Mouse (Mus musculus) liver, adult 2 months (tissue): ENCODE measurements around the gene Thbs1. TPM values are rescaled to one million over a fixed set of nuclear protein-coding genes. Genes with fewer than 3 reads are reported as not detected.

Experiments
- DNase-seq: peaks from one replicate; pipeline ENCODE4 v3.0.0-alpha.2; 2011; ENCODE audit warnings: low read depth, low spot score; ENCODE audit errors: extremely low read depth
- H3K27ac ChIP-seq: fragments of 200-500 bp; replicated peaks from 2 replicates; pipeline ENCODE4 v1.5.1; 2012; ENCODE audit warnings: low read depth, mild to moderate bottlenecking, control low read depth, inconsistent platforms, low read length; ENCODE audit not compliant: insufficient read depth
- H3K27me3 ChIP-seq: fragments of 200-500 bp; 2 replicates; pipeline ENCODE4 v1.6.1; 2012; ENCODE audit warnings: mild to moderate bottlenecking, moderate library complexity, low read length, inconsistent platforms; ENCODE audit not compliant: control insufficient read depth, insufficient read depth
- H3K36me3 ChIP-seq: fragments of 200-500 bp; 2 replicates; pipeline ENCODE4 v1.6.1; 2012; ENCODE audit warnings: low read length, inconsistent platforms; ENCODE audit not compliant: control insufficient read depth, insufficient read depth
- H3K4me1 ChIP-seq: fragments of 200-500 bp; 2 replicates; pipeline ENCODE4 v1.6.1; 2011; ENCODE audit warnings: low read length; ENCODE audit not compliant: control insufficient read depth, insufficient read depth
- H3K4me3 ChIP-seq: fragments of 200-500 bp; 2 replicates; pipeline ENCODE4 v1.5.1; 2011; ENCODE audit warnings: low read depth, mild to moderate bottlenecking, control low read depth, low read length, moderate library complexity; ENCODE audit not compliant: insufficient read depth
- H3K79me2 ChIP-seq: fragments of 200-500 bp; 2 replicates; pipeline ENCODE4 v1.6.1; 2012; ENCODE audit warnings: inconsistent platforms, mild to moderate bottlenecking, low read length, moderate library complexity; ENCODE audit not compliant: control insufficient read depth, insufficient read depth
- H3K9ac ChIP-seq: fragments of 200-500 bp; 2 replicates; pipeline ENCODE4 v1.6.1; 2012; ENCODE audit warnings: low read depth, mild to moderate bottlenecking, control low read depth, inconsistent platforms, low read length
- CTCF ChIP-seq: fragments of 200-500 bp; IDR thresholded peaks from 2 replicates; pipeline ENCODE4 v1.5.1; 2011; ENCODE audit warnings: low read depth, low read length, control low read depth
- POLR2A ChIP-seq: fragments of 200-500 bp; IDR thresholded peaks from 2 replicates; pipeline ENCODE4 v1.6.1; 2011; ENCODE audit warnings: low read length, control low read depth; ENCODE audit not compliant: insufficient read depth; ENCODE audit errors: extremely low read depth
- WGBS: fragments of 180-500 bp; shearing (Covaris S2); methylation state at CpG from one replicate; pipeline ENCODE4 v1.1.7; 2018; 5-methylcytosine and 5-hydroxymethylcytosine counted together
- polyA plus RNA-seq: library from polyadenylated mRNA; depleted of rRNA; stranded (reverse); fragments of >200 nt; gene quantifications from 2 replicates; pipeline ENCODE4 v1.2.3, GENCODE M21; 2012
- total RNA-seq: library from RNA; depleted of rRNA; stranded (reverse); fragments of >200 nt; gene quantifications from 2 replicates; pipeline ENCODE4 v1.2.3, GENCODE M21; 2014

The Thbs1 gene
- total and polyA plus RNA-seq, 2 experiments: 0.37 to 0.55 TPM

DNA sequence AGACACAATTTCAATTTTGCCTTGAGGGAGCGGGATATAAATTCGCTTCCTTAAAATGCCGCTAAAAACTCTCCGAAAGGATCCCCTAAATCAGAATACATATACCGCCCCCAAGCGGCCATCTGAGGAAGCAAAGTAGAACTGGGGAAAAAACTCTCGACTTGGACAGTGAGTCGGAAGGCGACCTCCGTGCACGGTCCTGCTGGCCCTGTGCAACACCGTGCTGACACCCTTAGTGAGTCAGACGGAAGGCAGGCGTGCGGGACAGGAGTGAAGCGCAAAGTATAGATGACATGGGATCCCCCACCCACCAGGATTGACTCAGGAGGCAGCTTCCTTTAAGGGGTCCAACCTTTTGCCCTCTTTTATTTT is 574 bp upstream of the Thbs1 start:
- no peaks in the 10 kb centered on the region for H3K27me3 ChIP-seq
- H3K9ac ChIP-seq: peak overlapping the region; percentile 36; the same call in 1 of the 2 replicates
- WGBS: 2% methylated on average over 16 of the region's 16 CpGs
- peak overlapping the region; percentile 37; the same call in 1 of the 2 replicates for H3K4me3 ChIP-seq
- H3K27ac ChIP-seq: no peak overlapping the region
- peaks cover 2% of the 10 kb centered on the region; the same call in 1 of the 2 replicates for H3K4me1 ChIP-seq
- H3K36me3 ChIP-seq: no peaks in the 10 kb centered on the region
- peak; percentile 48 for DNase-seq
- peak; percentile 57 for TF ChIP-seq CTCF
- TF ChIP-seq POLR2A: no peak
- no peaks in the 10 kb centered on the region for H3K79me2 ChIP-seq

GRCm38 (mm10) chr2:118112438-118112837 is 762 bp downstream of the Thbs1 start:
- Histone ChIP-seq H3K27ac (no peak overlapping the region), H3K4me3 (no peak overlapping the region), H3K9ac (no peak overlapping the region), H3K4me1 (peaks cover 2% of the 10 kb centered on the region; the same call in 1 of the 2 replicates), H3K27me3 (no peaks in the 10 kb centered on the region), H3K79me2 (no peaks in the 10 kb centered on the region), H3K36me3 (no peaks in the 10 kb centered on the region)
- no peak for TF ChIP-seq POLR2A
- TF ChIP-seq CTCF: no peak
- DNase-seq: no peak
- 26% methylated on average over 5 of the region's 5 CpGs for WGBS

GRCm38 (mm10) chr2:118112846-118113479 is 1.3 kb downstream of the Thbs1 start:
- TF ChIP-seq POLR2A (no peak), CTCF (no peak)
- DNase-seq: no peak
- Histone ChIP-seq H3K36me3 (no peaks in the 10 kb centered on the region), H3K4me1 (peaks cover 2% of the 10 kb centered on the region; the same call in 1 of the 2 replicates), H3K27me3 (no peaks in the 10 kb centered on the region), H3K9ac (no peak overlapping the region), H3K4me3 (no peak overlapping the region), H3K79me2 (no peaks in the 10 kb centered on the region), H3K27ac (no peak overlapping the region)
- WGBS: 47% methylated on average over 21 of the region's 21 CpGs

GRCm38 (mm10) chr2:118113808-118114524 is 2.3 kb downstream of the Thbs1 start:
- no peak for DNase-seq
- H3K27me3 ChIP-seq: no peaks in the 10 kb centered on the region
- WGBS: 62% methylated on average over 8 of the region's 8 CpGs

GRCm38 (mm10) chr2:118114671-118115070 is 3.0 kb downstream of the Thbs1 start:
- no peaks in the 10 kb centered on the region for H3K27me3 ChIP-seq
- no peak overlapping the region for H3K9ac ChIP-seq
- H3K4me1 ChIP-seq: peaks cover 2% of the 10 kb centered on the region; the same call in 1 of the 2 replicates
- no peak overlapping the region for H3K4me3 ChIP-seq
- H3K27ac ChIP-seq: no peak overlapping the region
- no peak for DNase-seq
- H3K36me3 ChIP-seq: no peaks in the 10 kb centered on the region
- 88% methylated on average over 10 of the region's 10 CpGs for WGBS
- no peaks in the 10 kb centered on the region for H3K79me2 ChIP-seq
- TF ChIP-seq CTCF (no peak), POLR2A (no peak)

More at GRCm38 (mm10) chr2:118113808-118114524, 2.3 kb downstream of the Thbs1 start:
- no peaks in the 10 kb centered on the region for H3K79me2 ChIP-seq
- no peak overlapping the region for H3K9ac ChIP-seq
- no peak overlapping the region for H3K27ac ChIP-seq
- peaks cover 2% of the 10 kb centered on the region; the same call in 1 of the 2 replicates for H3K4me1 ChIP-seq
- no peaks in the 10 kb centered on the region for H3K36me3 ChIP-seq
- no peak for TF ChIP-seq POLR2A
- no peak for TF ChIP-seq CTCF
- no peak overlapping the region for H3K4me3 ChIP-seq

DNA sequence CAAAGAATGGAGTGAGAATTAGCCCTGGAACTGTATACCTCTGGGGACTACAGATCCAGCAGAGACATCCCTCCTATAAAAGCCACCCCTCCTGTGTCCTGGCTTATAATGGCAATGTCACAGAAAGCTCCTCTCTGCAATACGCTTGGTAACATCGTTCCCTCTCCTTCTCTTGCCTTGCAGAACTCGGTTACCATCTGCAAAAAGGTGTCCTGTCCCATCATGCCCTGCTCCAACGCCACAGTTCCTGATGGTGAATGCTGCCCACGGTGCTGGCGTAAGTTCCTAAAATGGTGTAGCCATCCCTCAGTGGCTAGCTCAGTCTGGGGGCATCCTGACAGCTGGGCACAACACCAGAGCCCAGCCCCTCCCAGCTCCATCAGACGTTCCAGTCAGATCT is 4.0 kb downstream of the Thbs1 start:
- WGBS: 83% methylated on average over 7 of the region's 7 CpGs

More for the DNA sequence above, 4.0 kb downstream of the Thbs1 start:
- H3K4me1 ChIP-seq: peaks cover 2% of the 10 kb centered on the region; the same call in 1 of the 2 replicates
- DNase-seq: no peak
- H3K79me2 ChIP-seq: no peaks in the 10 kb centered on the region
- no peak overlapping the region for H3K9ac ChIP-seq
- no peak overlapping the region for H3K27ac ChIP-seq
- no peak overlapping the region for H3K4me3 ChIP-seq
- no peak for TF ChIP-seq CTCF
- no peak for TF ChIP-seq POLR2A
- H3K27me3 ChIP-seq: no peaks in the 10 kb centered on the region
- H3K36me3 ChIP-seq: no peaks in the 10 kb centered on the region
